Mouse (Mus musculus): Measurements from ENCODE around the gene Apol8. TPM values are rescaled to one million over a fixed set of nuclear protein-coding genes. Genes with fewer than 3 reads are reported as not detected.
"Not testable (repeated sequence)": the region's sequence is repeated elsewhere in the genome, so short reads cannot be mapped to it uniquely, and the experiment has no call there.

The Apol8 gene
- polyA plus RNA-seq, 1 experiment from 2014 or later, result 3.2 TPM

DNA sequence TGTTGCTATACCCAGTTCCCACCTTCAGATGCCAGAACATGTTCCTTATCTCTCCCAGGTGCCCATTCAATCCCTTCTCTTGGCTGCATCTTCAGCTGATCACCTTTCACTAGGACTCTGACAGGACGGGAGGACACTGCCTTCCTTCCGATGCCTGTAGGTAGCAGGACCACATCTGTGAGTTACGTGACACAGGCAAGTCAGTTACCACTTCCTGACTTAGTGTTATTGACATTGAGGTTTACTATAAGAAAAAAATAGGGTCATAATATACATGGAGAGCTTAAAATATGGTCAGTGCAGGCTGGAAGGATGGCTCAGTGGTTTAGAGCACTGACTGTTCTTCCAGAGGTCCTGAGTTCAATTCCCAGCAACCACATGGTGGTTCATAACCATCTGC is 35.3 kb downstream of the Apol8 start:
- not testable (repeated sequence) for H3K27ac ChIP-seq (ENCODE audit: low read depth, low read length); H3K36me3 ChIP-seq (ENCODE audit: control insufficient read depth, insufficient read depth, low read length); H3K9ac ChIP-seq (ENCODE audit: low read depth, low read length); H3K9me3 ChIP-seq (ENCODE audit: control insufficient read depth, low read length); H3K4me3 ChIP-seq (ENCODE audit: low read depth, low read length); H3K4me2 ChIP-seq; ATAC-seq (replicated peaks; ENCODE audit: low FRiP score); DNase-seq (ENCODE audit: low spot score); H3K27me3 ChIP-seq (replicated peaks; ENCODE audit: control insufficient read depth, insufficient read depth, low read length); H3K4me1 ChIP-seq (replicated peaks; ENCODE audit: control insufficient read depth, insufficient read depth, low read length)
- no CpG with 5 or more reads among the region's 3 CpGs for WGBS

DNA sequence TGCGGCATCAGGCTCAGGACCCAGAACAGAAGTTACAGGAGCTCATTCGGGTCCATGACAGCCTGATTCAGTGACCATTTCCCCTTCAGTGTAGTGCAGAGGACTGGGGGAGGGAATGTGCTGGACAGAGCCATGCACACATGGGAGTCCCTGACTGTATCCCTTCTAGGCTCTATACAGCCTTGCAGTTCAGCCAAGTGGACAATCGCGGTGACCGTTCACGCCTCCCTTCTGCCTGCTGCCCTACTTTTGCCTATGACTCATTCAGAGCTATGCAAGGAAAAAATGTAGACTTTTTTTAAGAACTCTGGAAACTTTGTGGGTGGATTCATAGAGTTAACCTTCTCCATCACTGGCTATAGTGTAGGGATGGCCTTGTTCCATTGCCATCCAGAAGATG is 38.6 kb downstream of the Apol8 start:
- 69% methylated on average over 2 of the region's 6 CpGs for WGBS

DNA sequence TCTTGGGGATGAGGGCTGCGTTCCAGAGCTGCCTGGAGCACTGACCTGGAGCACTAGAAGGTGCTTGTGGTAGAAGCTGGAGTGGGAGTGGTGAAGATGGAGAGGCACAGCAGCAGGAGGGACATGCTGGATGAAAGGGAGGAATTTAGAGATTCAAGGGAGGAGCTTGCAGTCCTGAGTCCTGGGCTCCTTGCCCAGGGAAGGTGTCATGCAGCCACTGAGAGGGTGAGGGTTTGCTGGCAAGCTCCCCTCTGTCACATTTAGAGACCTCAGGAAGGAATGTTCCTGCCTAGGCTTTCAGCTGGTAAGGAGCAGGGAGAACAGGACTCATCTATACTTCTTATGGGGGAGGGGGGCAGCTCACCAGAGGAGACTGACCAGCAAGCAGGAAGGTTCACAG is 47.9 kb downstream of the Apol8 start:
- DNase-seq (ENCODE audit: low spot score); H3K9ac ChIP-seq (ENCODE audit: low read depth, low read length); H3K4me1 ChIP-seq (replicated peaks; ENCODE audit: control insufficient read depth, insufficient read depth, low read length); H3K27ac ChIP-seq (ENCODE audit: low read depth, low read length); H3K9me3 ChIP-seq (ENCODE audit: control insufficient read depth, low read length); H3K4me2 ChIP-seq; ATAC-seq (replicated peaks; ENCODE audit: low FRiP score); H3K4me3 ChIP-seq (ENCODE audit: low read depth, low read length); H3K27me3 ChIP-seq (replicated peaks; ENCODE audit: control insufficient read depth, insufficient read depth, low read length); H3K36me3 ChIP-seq (ENCODE audit: control insufficient read depth, insufficient read depth, low read length): not testable (repeated sequence)
- WGBS, result no CpG with 5 or more reads among the region's 1 CpGs

More for the DNA sequence above, 38.6 kb downstream of the Apol8 start:
- not testable (repeated sequence) for H3K27ac ChIP-seq (ENCODE audit: low read depth, low read length); ATAC-seq (replicated peaks; ENCODE audit: low FRiP score); H3K4me2 ChIP-seq; DNase-seq (ENCODE audit: low spot score); H3K36me3 ChIP-seq (ENCODE audit: control insufficient read depth, insufficient read depth, low read length); H3K9me3 ChIP-seq (ENCODE audit: control insufficient read depth, low read length); H3K4me3 ChIP-seq (ENCODE audit: low read depth, low read length); H3K27me3 ChIP-seq (replicated peaks; ENCODE audit: control insufficient read depth, insufficient read depth, low read length); H3K9ac ChIP-seq (ENCODE audit: low read depth, low read length); H3K4me1 ChIP-seq (replicated peaks; ENCODE audit: control insufficient read depth, insufficient read depth, low read length)

GRCm38 (mm10) chr15:77705306-77705705 is 51.5 kb downstream of the Apol8 start:
- not testable (repeated sequence) for H3K9me3 ChIP-seq (ENCODE audit: control insufficient read depth, low read length); H3K27ac ChIP-seq (ENCODE audit: low read depth, low read length); H3K27me3 ChIP-seq (replicated peaks; ENCODE audit: control insufficient read depth, insufficient read depth, low read length); DNase-seq (ENCODE audit: low spot score); ATAC-seq (replicated peaks; ENCODE audit: low FRiP score); H3K4me1 ChIP-seq (replicated peaks; ENCODE audit: control insufficient read depth, insufficient read depth, low read length); H3K4me2 ChIP-seq; H3K9ac ChIP-seq (ENCODE audit: low read depth, low read length); H3K4me3 ChIP-seq (ENCODE audit: low read depth, low read length); H3K36me3 ChIP-seq (ENCODE audit: control insufficient read depth, insufficient read depth, low read length)
- WGBS, result 87% methylated on average over 3 of the region's 3 CpGs

- not testable (repeated sequence) for H3K27me3 ChIP-seq (replicated peaks; ENCODE audit: control insufficient read depth, insufficient read depth, low read length); H3K4me2 ChIP-seq; DNase-seq (ENCODE audit: low spot score); H3K27ac ChIP-seq (ENCODE audit: low read depth, low read length); H3K9ac ChIP-seq (ENCODE audit: low read depth, low read length); H3K9me3 ChIP-seq (ENCODE audit: control insufficient read depth, low read length); H3K4me3 ChIP-seq (ENCODE audit: low read depth, low read length); ATAC-seq (replicated peaks; ENCODE audit: low FRiP score); H3K4me1 ChIP-seq (replicated peaks; ENCODE audit: control insufficient read depth, insufficient read depth, low read length); H3K36me3 ChIP-seq (ENCODE audit: control insufficient read depth, insufficient read depth, low read length)
- 58% methylated on average over 4 of the region's 4 CpGs for WGBS
These were observed 58.1 kb downstream of the Apol8 start, which contains the start of gene Apol7e for GRCm38 (mm10) chr15:77698656-77699055. Gene Apol7e (plus strand): TSS chr15:77698857.

Other genes with a start within 250 kb of the Apol8 start
- 0.10 TPM in 1 of 2 replicates, not detected in the other for gene Apol11a, start 248.7 kb downstream of the Apol8 start, polyA plus RNA-seq (2014; fragmentation: Nextera tagmentation; extraction: Ambion mirVana)
- 0.08 TPM in 1 of 2 replicates, not detected in the other for gene Apol7c, start 223.7 kb downstream of the Apol8 start, polyA plus RNA-seq (2014; fragmentation: Nextera tagmentation; extraction: Ambion mirVana)
- not detected in 2 replicates for gene 1700025B11Rik, start 195.1 kb downstream of the Apol8 start, polyA plus RNA-seq (2014; fragmentation: Nextera tagmentation; extraction: Ambion mirVana)
- not detected in 2 replicates for gene Apol10b, start 160.9 kb downstream of the Apol8 start, polyA plus RNA-seq (2014; fragmentation: Nextera tagmentation; extraction: Ambion mirVana)
- not detected in 2 replicates for gene Gm36245, start 157.7 kb downstream of the Apol8 start, polyA plus RNA-seq (2014; fragmentation: Nextera tagmentation; extraction: Ambion mirVana)
- gene Apol11b, start 113.7 kb downstream of the Apol8 start, polyA plus RNA-seq (2014; fragmentation: Nextera tagmentation; extraction: Ambion mirVana), result 0.41 and 0.42 TPM in 2 replicates
- not detected in 2 replicates for gene Apol7e, start 58.1 kb downstream of the Apol8 start, polyA plus RNA-seq (2014; fragmentation: Nextera tagmentation; extraction: Ambion mirVana)
- gene Apol9b, start 28.0 kb downstream of the Apol8 start, polyA plus RNA-seq (2014; fragmentation: Nextera tagmentation; extraction: Ambion mirVana), result not detected in 2 replicates
- gene Myh9, start 85.2 kb upstream of the Apol8 start, polyA plus RNA-seq (2014; fragmentation: Nextera tagmentation; extraction: Ambion mirVana), result 49.8 and 53.0 TPM in 2 replicates
- 377 and 390 TPM in 2 replicates for gene Txn2, start 172.0 kb upstream of the Apol8 start, polyA plus RNA-seq (2014; fragmentation: Nextera tagmentation; extraction: Ambion mirVana)
- 3.3 and 3.6 TPM in 2 replicates for gene Foxred2, start 199.7 kb upstream of the Apol8 start, polyA plus RNA-seq (2014; fragmentation: Nextera tagmentation; extraction: Ambion mirVana)
- gene Eif3d, start 213.8 kb upstream of the Apol8 start, polyA plus RNA-seq (2014; fragmentation: Nextera tagmentation; extraction: Ambion mirVana), result 327 and 368 TPM in 2 replicates